Mouse (Mus musculus): ENCODE data around the gene Gga3.

Gga3 gene

GRCm38 (mm10) chr11:115630532-115631504 lies 27.0 kb upstream of the Gga3 start:
- WGBS: 49% methylated on average over 16 of the region's 16 CpGs

- 89% methylated on average over 13 of the region's 13 CpGs for WGBS
Measured at GRCm38 (mm10) chr11:115629734-115630531, 26.1 kb upstream of the Gga3 start.

- 48% methylated on average over 13 of the region's 13 CpGs for WGBS
Measured at GRCm38 (mm10) chr11:115628465-115629101, 24.7 kb upstream of the Gga3 start.

- under 1% methylated on average over 47 of the region's 47 CpGs for WGBS
Measured at GRCm38 (mm10) chr11:115627705-115628464, 24.0 kb upstream of the Gga3 start, which contains the start of gene Slc25a19. Gene Slc25a19 (minus strand): TSS chr11:115628295.

- WGBS: 46% methylated on average over 11 of the region's 11 CpGs
Measured at GRCm38 (mm10) chr11:115626824-115627616, 23.2 kb upstream of the Gga3 start.

- WGBS: 77% methylated on average over 9 of the region's 9 CpGs
Measured at GRCm38 (mm10) chr11:115625877-115626276, 22.0 kb upstream of the Gga3 start.

GRCm38 (mm10) chr11:115623487-115624070 lies 19.7 kb upstream of the Gga3 start:
- WGBS: 73% methylated on average over 9 of the region's 9 CpGs

- 95% methylated on average over 7 of the region's 7 CpGs for WGBS
Measured at GRCm38 (mm10) chr11:115619949-115620348, 16.1 kb upstream of the Gga3 start.

GRCm38 (mm10) chr11:115618732-115619516 lies 15.1 kb upstream of the Gga3 start:
- 84% methylated on average over 16 of the region's 16 CpGs for WGBS

- WGBS: 85% methylated on average over 2 of the region's 2 CpGs
Measured at GRCm38 (mm10) chr11:115618001-115618400, 14.2 kb upstream of the Gga3 start.

GRCm38 (mm10) chr11:115616893-115617292 lies 13.0 kb upstream of the Gga3 start:
- 87% methylated on average over 6 of the region's 6 CpGs for WGBS

GRCm38 (mm10) chr11:115616371-115616770 lies 12.5 kb upstream of the Gga3 start:
- WGBS: 96% methylated on average over 7 of the region's 7 CpGs

- 80% methylated on average over 6 of the region's 6 CpGs for WGBS
Measured at GRCm38 (mm10) chr11:115615875-115616274, 12.0 kb upstream of the Gga3 start.

GRCm38 (mm10) chr11:115615108-115615825 lies 11.4 kb upstream of the Gga3 start:
- 77% methylated on average over 15 of the region's 15 CpGs for WGBS

- 83% methylated on average over 10 of the region's 10 CpGs for WGBS
Measured at GRCm38 (mm10) chr11:115614346-115615107, 10.7 kb upstream of the Gga3 start.

- WGBS: 2% methylated on average over 16 of the region's 16 CpGs
Measured at GRCm38 (mm10) chr11:115613138-115613945, 9.5 kb upstream of the Gga3 start.

Data from cerebral cortex, adult 2 months (tissue).